Mouse (Mus musculus): ENCODE results near the gene Ilk. TPM values are rescaled to one million over a fixed set of nuclear protein-coding genes. Genes with fewer than 3 reads are reported as not detected.

Gene Ilk
- total and polyA plus RNA-seq, 3 experiments: 32.4 to 51.1 (median 42.6) TPM

- no peak for DNase-seq (ENCODE audit: extremely low read depth)
Observed at GRCm38 (mm10) chr7:105791147-105791546, 54.8 kb downstream of the Ilk start.

More at GRCm38 (mm10) chr7:105791147-105791546, 54.8 kb downstream of the Ilk start:
- no peak overlapping the region for H3K27ac ChIP-seq (ENCODE audit: insufficient read depth, low read depth)
- dilution Hi-C loops (cut with MboI; ENCODE audit: extremely low pct_ligation_motif_present, extremely low pct_unique_long_range_greater_than_20kb, low sequenced_read_pairs): no loop called here
- no peak overlapping the region for H3K4me2 ChIP-seq (ENCODE audit: insufficient read depth, low read depth, poor library complexity, severe bottlenecking)
- no peaks in the 10 kb centered on the region for H3K36me3 ChIP-seq (replicated peaks in 1 of 2; ENCODE audit: control insufficient read depth in 1 of 2, insufficient read depth in 1 of 2, low read length in 1 of 2)
- H3K9ac ChIP-seq (ENCODE audit: insufficient read depth, low read depth): no peak overlapping the region
- H3K9me3 ChIP-seq (replicated peaks; ENCODE audit: low read length): peaks cover 4% of the 10 kb centered on the region
- in situ Hi-C loops (cut with MboI; ENCODE audit: low pct_ligation_motif_present, low pct_unique_long_range_greater_than_20kb, low sequenced_read_pairs): no loop called here
- no peak overlapping the region for H3K4me3 ChIP-seq (replicated peaks in 1 of 3; ENCODE audit: low read depth in 2 of 3, low read length in 2 of 3, poor library complexity in 1 of 3)
- no peaks in the 10 kb centered on the region for H3K79me2 ChIP-seq (replicated peaks; ENCODE audit: control insufficient read depth, extremely low read depth, insufficient read depth, poor library complexity, severe bottlenecking)
- H3K27me3 ChIP-seq (replicated peaks): no peaks in the 10 kb centered on the region
- H3K4me1 ChIP-seq (ENCODE audit: control insufficient read depth in 1 of 2, insufficient read depth in 2 of 2): no peaks in the 10 kb centered on the region
- TF ChIP-seq RAD21 (IDR thresholded peaks at IDR 0.05; ENCODE audit: low read depth, low read length) (no peak), SMC3 (IDR thresholded peaks at IDR 0.05; ENCODE audit: low read depth, low read length) (no peak), CHD2 (IDR thresholded peaks at IDR 0.05; ENCODE audit: low read length) (no peak), GABPA (IDR thresholded peaks at IDR 0.05; ENCODE audit: insufficient replicate concordance, low read depth, low read length) (no peak), ZC3H11A (IDR thresholded peaks at IDR 0.05; ENCODE audit: low read depth, low read length) (no peak), HCFC1 (IDR thresholded peaks at IDR 0.05; ENCODE audit: low read depth, low read length) (no peak), MYC (IDR thresholded peaks at IDR 0.05; ENCODE audit: low read depth, low read length) (no peak), EP300 (IDR thresholded peaks at IDR 0.05; ENCODE audit: low read length) (no peak), ZMIZ1 (IDR thresholded peaks at IDR 0.05; ENCODE audit: low read depth, low read length) (no peak), NELFE (IDR thresholded peaks at IDR 0.05; ENCODE audit: low read depth, low read length) (no peak), CTCF (conservative IDR thresholded peaks at IDR 0.05 in 1 of 2, IDR thresholded peaks at IDR 0.05 in 1 of 2; ENCODE audit: low read depth in 2 of 2, low read length in 2 of 2) (no peak), KAT2A (IDR thresholded peaks at IDR 0.05; ENCODE audit: insufficient replicate concordance, low read length) (no peak), TBP (conservative IDR thresholded peaks at IDR 0.05; ENCODE audit: low read depth, low read length) (no peak), USF1 (IDR thresholded peaks at IDR 0.05; ENCODE audit: low read depth, low read length) (no peak), MAZ (IDR thresholded peaks at IDR 0.05; ENCODE audit: low read depth, low read length) (no peak)

Other genes with a start within 250 kb of the Ilk start
- 19.3 and 22.5 TPM in 2 replicates for gene Smpd1, start 182.2 kb upstream of the Ilk start, total RNA-seq (2012; rRNA removed)
- gene Smpd1, start 182.2 kb upstream of the Ilk start, total RNA-seq (2014; rRNA removed): 13.7 and 16.9 TPM in 2 replicates
- 13.7 and 17.9 TPM in 2 replicates for gene Smpd1, start 182.2 kb upstream of the Ilk start, polyA plus RNA-seq (2012; ENCODE audit: insufficient read length, low read depth)
- gene Apbb1, start 154.9 kb upstream of the Ilk start, total RNA-seq (2012; rRNA removed): 1.8 and 3.2 TPM in 2 replicates
- gene Apbb1, start 154.9 kb upstream of the Ilk start, total RNA-seq (2014; rRNA removed): 1.2 and 3.3 TPM in 2 replicates
- 1.1 and 2.1 TPM in 2 replicates for gene Apbb1, start 154.9 kb upstream of the Ilk start, polyA plus RNA-seq (2012; ENCODE audit: insufficient read length, low read depth)
- not detected in 2 replicates for gene Hpx, start 136.5 kb upstream of the Ilk start, total RNA-seq (2012; rRNA removed)
- not detected in 2 replicates for gene Hpx, start 136.5 kb upstream of the Ilk start, total RNA-seq (2014; rRNA removed)
- gene Hpx, start 136.5 kb upstream of the Ilk start, polyA plus RNA-seq (2012; ENCODE audit: insufficient read length, low read depth): not detected in 2 replicates
- gene Trim3, start 103.0 kb upstream of the Ilk start, total RNA-seq (2012; rRNA removed): 3.5 and 4.7 TPM in 2 replicates
- gene Trim3, start 103.0 kb upstream of the Ilk start, total RNA-seq (2014; rRNA removed): 2.2 TPM in 2 replicates
- 3.5 and 4.6 TPM in 2 replicates for gene Trim3, start 103.0 kb upstream of the Ilk start, polyA plus RNA-seq (2012; ENCODE audit: insufficient read length, low read depth)
- 103 and 115 TPM in 2 replicates for gene Timm10b, start 96.5 kb upstream of the Ilk start, total RNA-seq (2012; rRNA removed)
- gene Timm10b, start 96.5 kb upstream of the Ilk start, total RNA-seq (2014; rRNA removed): 86.2 and 94.9 TPM in 2 replicates
- gene Timm10b, start 96.5 kb upstream of the Ilk start, polyA plus RNA-seq (2012; ENCODE audit: insufficient read length, low read depth): 89.6 and 99.3 TPM in 2 replicates
- 50.1 and 57.7 TPM in 2 replicates for gene Arfip2, start 96.2 kb upstream of the Ilk start, total RNA-seq (2012; rRNA removed)
- gene Arfip2, start 96.2 kb upstream of the Ilk start, total RNA-seq (2014; rRNA removed): 46.9 and 55.6 TPM in 2 replicates
- gene Arfip2, start 96.2 kb upstream of the Ilk start, polyA plus RNA-seq (2012; ENCODE audit: insufficient read length, low read depth): 54.8 and 71.0 TPM in 2 replicates
- 54.4 and 78.4 TPM in 2 replicates for gene Gm45799, start 96.0 kb upstream of the Ilk start, total RNA-seq (2012; rRNA removed)
- 37.7 and 51.6 TPM in 2 replicates for gene Gm45799, start 96.0 kb upstream of the Ilk start, total RNA-seq (2014; rRNA removed)
- 54.0 and 73.5 TPM in 2 replicates for gene Gm45799, start 96.0 kb upstream of the Ilk start, polyA plus RNA-seq (2012; ENCODE audit: insufficient read length, low read depth)
- gene Dnhd1, start 85.8 kb upstream of the Ilk start, total RNA-seq (2012; rRNA removed): 0.04 and 0.08 TPM in 2 replicates
- gene Dnhd1, start 85.8 kb upstream of the Ilk start, total RNA-seq (2014; rRNA removed): 0.07 and 0.23 TPM in 2 replicates
- 0.31 and 0.41 TPM in 2 replicates for gene Dnhd1, start 85.8 kb upstream of the Ilk start, polyA plus RNA-seq (2012; ENCODE audit: insufficient read length, low read depth)
- gene Rrp8, start 793 bp downstream of the Ilk start, total RNA-seq (2012; rRNA removed): 28.7 and 43.7 TPM in 2 replicates
- gene Rrp8, start 793 bp downstream of the Ilk start, total RNA-seq (2014; rRNA removed): 57.3 and 66.0 TPM in 2 replicates
- 84.2 and 133 TPM in 2 replicates for gene Rrp8, start 793 bp downstream of the Ilk start, polyA plus RNA-seq (2012; ENCODE audit: insufficient read length, low read depth)
- gene Taf10, start 7.8 kb downstream of the Ilk start, total RNA-seq (2012; rRNA removed): 259 and 331 TPM in 2 replicates
- 259 and 461 TPM in 2 replicates for gene Taf10, start 7.8 kb downstream of the Ilk start, total RNA-seq (2014; rRNA removed)
- 297 and 330 TPM in 2 replicates for gene Taf10, start 7.8 kb downstream of the Ilk start, polyA plus RNA-seq (2012; ENCODE audit: insufficient read length, low read depth)
- gene Tpp1, start 15.6 kb downstream of the Ilk start, total RNA-seq (2012; rRNA removed): 25.1 and 29.9 TPM in 2 replicates
- 13.8 and 19.1 TPM in 2 replicates for gene Tpp1, start 15.6 kb downstream of the Ilk start, total RNA-seq (2014; rRNA removed)
- gene Tpp1, start 15.6 kb downstream of the Ilk start, polyA plus RNA-seq (2012; ENCODE audit: insufficient read length, low read depth): 45.4 and 49.1 TPM in 2 replicates
- gene Dchs1, start 51.1 kb downstream of the Ilk start, total RNA-seq (2012; rRNA removed): 0.04 TPM in 1 of 2 replicates, not detected in the other
- gene Dchs1, start 51.1 kb downstream of the Ilk start, total RNA-seq (2014; rRNA removed): not detected in 2 replicates
- 0.03 TPM in 1 of 2 replicates, not detected in the other for gene Dchs1, start 51.1 kb downstream of the Ilk start, polyA plus RNA-seq (2012; ENCODE audit: insufficient read length, low read depth)
- 306 and 329 TPM in 2 replicates for gene Mrpl17, start 74.5 kb downstream of the Ilk start, total RNA-seq (2012; rRNA removed)
- 451 and 525 TPM in 2 replicates for gene Mrpl17, start 74.5 kb downstream of the Ilk start, total RNA-seq (2014; rRNA removed)
- gene Mrpl17, start 74.5 kb downstream of the Ilk start, polyA plus RNA-seq (2012; ENCODE audit: insufficient read length, low read depth): 379 and 399 TPM in 2 replicates
- 1.9 and 3.1 TPM in 2 replicates for gene Gm4070, start 217.4 kb downstream of the Ilk start, total RNA-seq (2012; rRNA removed)
- 3.2 and 3.7 TPM in 2 replicates for gene Gm4070, start 217.4 kb downstream of the Ilk start, total RNA-seq (2014; rRNA removed)
- gene Gm4070, start 217.4 kb downstream of the Ilk start, polyA plus RNA-seq (2012; ENCODE audit: insufficient read length, low read depth): 2.8 and 4.2 TPM in 2 replicates

All from CH12.LX (cell line).